Mouse (Mus musculus) erythroblast, embryonic 14.5 days (primary cell): ENCODE measurements around the gene Galnt18.

ENCODE experiments used
- GATA1 ChIP-seq: IDR thresholded peaks from 2 replicates; pipeline ENCODE4 v1.6.1; 2012; ENCODE audit warnings: low read length, inconsistent platforms, mixed read lengths
- TAL1 ChIP-seq: IDR thresholded peaks from 3 replicates; pipeline ENCODE4 v1.6.1; 2012; ENCODE audit warnings: low read length, inconsistent platforms, mixed read lengths

DNA sequence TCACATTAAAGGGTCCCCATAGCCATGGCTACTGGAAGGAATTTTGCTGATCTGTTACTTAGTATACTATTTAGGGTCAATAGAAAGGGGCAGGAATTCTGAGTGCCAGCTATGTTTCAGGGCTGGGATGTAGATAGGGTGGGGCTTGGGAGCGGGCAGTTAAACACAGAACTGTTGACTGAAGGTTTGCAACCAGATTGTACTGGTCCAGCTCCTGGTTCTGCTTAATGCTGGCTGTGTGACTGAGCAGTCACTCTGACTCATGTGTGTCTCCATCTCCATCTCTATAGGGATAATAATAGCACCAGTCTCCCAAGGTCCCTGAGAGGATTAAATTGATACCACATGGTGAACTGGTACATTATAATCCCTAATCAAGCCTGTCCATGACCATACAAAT, 258.9 kb downstream of the Galnt18 start:
- TF ChIP-seq GATA1 (no peak), TAL1 (no peak)
